Mouse (Mus musculus) kidney, adult 2 months (tissue): ENCODE results near the gene Olfr551.

Source experiments
- CTCF ChIP-seq: fragments of 200-500 bp; conservative IDR thresholded peaks from 2 replicates; pipeline ENCODE4 v1.5.1; 2011; ENCODE audit warnings: low read depth, mild to moderate bottlenecking, control low read depth, low read length, moderate library complexity, mixed read lengths; ENCODE audit not compliant: insufficient read depth, insufficient read length
- POLR2A ChIP-seq: fragments of 200-500 bp; IDR thresholded peaks from one replicate; pipeline ENCODE4 v1.6.1; 2011; ENCODE audit warnings: low read depth, low read length, control low read depth

DNA sequence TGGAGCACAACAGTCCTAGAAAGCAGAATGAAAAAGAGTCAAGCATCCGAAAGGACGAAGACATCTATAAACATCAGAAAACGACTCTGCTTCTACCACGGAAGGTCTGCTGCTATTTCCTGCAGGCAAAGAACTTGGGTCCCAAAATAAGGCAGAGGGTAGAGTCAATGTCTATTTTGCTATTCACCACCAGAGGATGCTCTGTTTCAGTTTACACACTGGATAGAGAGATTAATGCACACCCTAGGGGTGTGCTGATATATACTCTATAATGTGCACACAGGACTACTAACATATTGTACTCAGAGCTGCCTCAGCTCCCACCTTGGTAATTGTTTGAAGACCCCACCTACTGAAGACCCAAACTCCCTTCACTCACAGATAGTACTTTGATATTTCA is 25.5 kb downstream of the Olfr551 start:
- no peak for TF ChIP-seq CTCF
- no peak for TF ChIP-seq POLR2A
